Mouse (Mus musculus) hindbrain, embryonic 11.5 days (tissue): ENCODE results near the gene Anapc16. TPM values are rescaled to one million over a fixed set of nuclear protein-coding genes. Genes with fewer than 3 reads are reported as not detected.

Experiments
- ATAC-seq: fragments of 200-750 bp; cut with Nextera tagmentation; 2 replicates; pipeline ENCODE4 v1.8.0; 2017; ENCODE audit warnings: mild to moderate bottlenecking, moderate TSS enrichment, moderate library complexity; ENCODE audit not compliant: low FRiP score
- DNase-seq: peaks from one replicate; pipeline ENCODE4 v3.0.0-alpha.2; 2015; ENCODE audit warnings: low spot score
- H3K27ac ChIP-seq: fragments of 300-500 bp; sonication (generic); 2 replicates; pipeline ENCODE4 v1.5.1; 2014; ENCODE audit warnings: mild to moderate bottlenecking, low read depth, low read length
- H3K27me3 ChIP-seq: fragments of 300-500 bp; sonication (generic); 2 replicates; pipeline ENCODE4 v1.6.1; 2014; ENCODE audit warnings: mild to moderate bottlenecking, low read length, moderate library complexity, mixed read lengths; ENCODE audit not compliant: control insufficient read depth, insufficient read depth
- H3K36me3 ChIP-seq: fragments of 300-500 bp; sonication (generic); 2 replicates; pipeline ENCODE4 v1.6.1; 2014; ENCODE audit warnings: mild to moderate bottlenecking, low read length, moderate library complexity, mixed read lengths; ENCODE audit not compliant: control insufficient read depth, insufficient read depth
- H3K4me1 ChIP-seq: fragments of 300-500 bp; sonication (generic); replicated peaks from 2 replicates; pipeline ENCODE4 v1.6.1; 2014; ENCODE audit warnings: low read length, mixed read lengths; ENCODE audit not compliant: control insufficient read depth, insufficient read depth
- H3K4me2 ChIP-seq: fragments of 300-500 bp; sonication (generic); replicated peaks from 2 replicates; pipeline ENCODE4 v1.6.1; 2014; ENCODE audit warnings: mild to moderate bottlenecking, low read depth, low read length
- H3K4me3 ChIP-seq: fragments of 300-500 bp; sonication (generic); 2 replicates; pipeline ENCODE4 v1.5.1; 2014; ENCODE audit warnings: low read depth, low read length
- H3K9ac ChIP-seq: fragments of 300-500 bp; sonication (generic); 2 replicates; pipeline ENCODE4 v1.6.1; 2014; ENCODE audit warnings: low read depth, low read length
- H3K9me3 ChIP-seq: fragments of 300-500 bp; sonication (generic); 2 replicates; pipeline ENCODE4 v1.6.1; 2016; ENCODE audit warnings: low read length; ENCODE audit not compliant: control insufficient read depth
- WGBS: fragments of 180-500 bp; shearing (Covaris S2); extraction: QIAGEN DNeasy Blood & Tissue Kit; methylation state at CpG from one replicate; pipeline ENCODE4 v1.1.7; 2014; 5-methylcytosine and 5-hydroxymethylcytosine counted together
- polyA plus RNA-seq: library from polyadenylated mRNA; unstranded; fragments of >200 nt; fragmentation: Nextera tagmentation; extraction: Ambion mirVana; gene quantifications from 2 replicates; pipeline ENCODE4 v1.2.1, GENCODE M21; 2014

The Anapc16 gene
- polyA plus RNA-seq, 1 experiment from 2014 or later = 115 TPM

DNA sequence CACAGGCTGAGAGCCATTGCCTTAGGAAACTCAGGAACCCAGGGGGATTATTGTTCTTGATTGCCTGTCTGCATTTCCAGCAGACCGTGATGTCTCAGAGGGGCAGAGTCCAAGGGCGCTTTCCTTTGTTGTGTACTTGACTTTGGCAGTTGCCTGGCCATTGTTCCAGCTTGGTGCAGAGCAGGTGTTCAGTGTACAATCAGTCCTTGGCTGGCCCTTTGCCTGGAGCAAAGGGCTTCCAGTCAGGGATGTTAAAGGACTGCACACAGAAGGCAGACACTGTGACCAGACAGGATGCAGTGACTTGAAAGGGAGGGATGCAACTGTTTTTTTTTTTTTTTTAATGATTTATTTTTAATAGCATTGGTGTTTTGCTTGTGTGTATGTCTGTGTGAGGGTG, 30.4 kb downstream of the Anapc16 start:
- H3K9ac ChIP-seq = no peak overlapping the region
- H3K4me3 ChIP-seq = no peak overlapping the region
- no peak overlapping the region for H3K27ac ChIP-seq
- 62% methylated on average over 2 of the region's 2 CpGs for whole genome bisulfite sequencing
- no peaks in the 10 kb centered on the region for H3K27me3 ChIP-seq
- H3K4me2 ChIP-seq = no peak overlapping the region
- peaks cover 12% of the 10 kb centered on the region for H3K4me1 ChIP-seq
- no peaks in the 10 kb centered on the region for H3K36me3 ChIP-seq
- DNase-seq = no peak
- no peaks in the 10 kb centered on the region for H3K9me3 ChIP-seq
- ATAC-seq = no peak

DNA sequence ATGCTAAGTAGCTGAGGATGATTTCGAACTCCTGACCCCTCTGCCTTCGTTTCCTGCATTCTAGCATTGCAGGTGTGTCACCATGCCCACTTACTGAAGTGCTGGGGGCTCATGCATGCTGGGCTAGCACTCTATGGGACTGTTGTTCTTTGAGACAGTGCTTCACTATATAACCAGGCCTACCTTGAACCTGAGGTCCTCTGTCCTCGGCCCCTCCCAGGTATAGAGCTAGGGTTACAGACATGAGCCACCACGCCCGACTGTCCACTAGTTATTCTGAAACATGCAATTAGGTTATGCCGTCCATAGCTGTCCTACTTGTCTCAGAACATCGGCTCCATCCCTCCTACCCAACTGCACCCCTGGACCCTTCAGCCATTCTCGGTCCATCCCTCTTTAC, 31.1 kb downstream of the Anapc16 start:
- H3K4me2 ChIP-seq = no peak overlapping the region
- H3K27ac ChIP-seq = no peak overlapping the region
- no peak overlapping the region for H3K9ac ChIP-seq
- no peak for DNase-seq
- H3K9me3 ChIP-seq = no peaks in the 10 kb centered on the region
- H3K27me3 ChIP-seq = no peaks in the 10 kb centered on the region
- WGBS = 92% methylated on average over 8 of the region's 8 CpGs
- no peak for ATAC-seq
- no peak overlapping the region for H3K4me3 ChIP-seq
- H3K36me3 ChIP-seq = no peaks in the 10 kb centered on the region
- H3K4me1 ChIP-seq = peaks cover 12% of the 10 kb centered on the region

DNA sequence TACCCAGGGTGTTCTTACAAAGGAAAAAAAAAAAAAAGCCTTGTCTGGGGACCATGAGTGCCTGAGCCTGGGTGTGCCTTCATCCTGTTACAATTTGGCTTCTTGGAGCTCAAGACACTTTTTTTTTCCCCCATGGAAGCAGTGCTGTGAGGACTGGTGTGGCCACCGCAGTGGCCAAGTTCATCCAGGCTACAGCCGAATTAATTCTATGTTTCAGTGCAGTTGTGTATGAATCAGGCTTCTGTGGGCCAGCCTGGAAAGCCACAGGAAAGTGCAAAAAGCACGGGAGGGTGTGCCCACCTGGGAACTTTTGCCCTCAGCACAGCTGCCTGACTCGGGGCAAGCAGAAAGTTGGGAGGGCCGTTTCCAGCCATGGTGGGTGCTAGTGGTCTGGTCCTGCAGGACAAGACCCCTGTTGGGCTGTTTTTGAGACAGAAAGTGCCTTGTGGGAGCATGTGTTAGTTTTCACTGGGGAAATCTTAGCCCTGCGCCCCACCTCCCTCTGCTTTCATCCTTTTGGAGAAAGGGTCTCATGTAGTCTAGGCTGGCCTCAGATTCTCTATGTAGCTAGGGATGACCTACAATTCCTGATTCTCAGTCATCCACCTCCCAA, 32.4 kb downstream of the Anapc16 start:
- peak overlapping the region; percentile 94 for H3K9ac ChIP-seq
- ATAC-seq = no peak
- no peaks in the 10 kb centered on the region for H3K36me3 ChIP-seq
- peak overlapping the region; percentile 48 for H3K4me3 ChIP-seq
- H3K4me2 ChIP-seq = peak overlapping the region; percentile 71
- WGBS = 28% methylated on average over 6 of the region's 6 CpGs
- DNase-seq = no peak
- no peaks in the 10 kb centered on the region for H3K9me3 ChIP-seq
- H3K27ac ChIP-seq = peak overlapping the region; percentile 92
- H3K27me3 ChIP-seq = no peaks in the 10 kb centered on the region
- H3K4me1 ChIP-seq = peaks cover 12% of the 10 kb centered on the region

DNA sequence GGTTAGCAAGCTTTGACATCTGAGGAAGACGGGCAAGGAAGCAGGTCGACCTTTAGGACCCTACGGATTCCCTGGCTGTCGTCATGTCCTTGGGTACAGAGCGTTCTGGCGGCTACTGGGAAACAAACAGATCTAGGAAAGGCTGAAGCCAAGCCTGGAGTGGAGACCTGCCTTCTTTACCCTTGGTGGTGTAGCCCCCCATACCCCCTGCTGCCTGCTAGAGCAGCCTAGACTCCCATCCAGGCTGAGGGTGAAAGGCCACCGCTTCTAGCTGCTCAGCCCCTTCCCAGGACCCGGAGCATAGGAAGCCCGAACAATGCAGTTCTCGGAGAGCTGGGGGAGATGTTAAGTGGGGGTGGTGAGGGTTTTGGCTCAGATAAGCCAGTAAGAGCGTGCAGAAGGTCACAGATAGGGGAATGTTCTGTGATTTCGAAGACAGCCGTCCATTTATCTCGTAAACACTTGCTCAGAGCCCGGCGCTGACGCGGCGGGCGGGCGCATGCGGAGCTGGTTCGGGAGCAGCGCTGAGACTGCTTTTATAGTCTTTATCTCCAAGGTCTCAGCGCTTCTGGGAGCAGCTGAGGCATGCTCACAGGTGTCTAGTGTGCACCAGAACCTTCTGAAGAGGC, 33.0 kb downstream of the Anapc16 start:
- DNase-seq = peak; percentile 84
- peak overlapping the region; percentile 94 for H3K9ac ChIP-seq
- peak overlapping the region; percentile 92 for H3K27ac ChIP-seq
- no peaks in the 10 kb centered on the region for H3K36me3 ChIP-seq
- H3K4me1 ChIP-seq = peaks cover 16% of the 10 kb centered on the region
- WGBS = under 1% methylated on average over 25 of the region's 25 CpGs
- peak overlapping the region; percentile 71 for H3K4me2 ChIP-seq
- H3K27me3 ChIP-seq = no peaks in the 10 kb centered on the region
- no peaks in the 10 kb centered on the region for H3K9me3 ChIP-seq
- H3K4me3 ChIP-seq = peak overlapping the region; percentile 48
- ATAC-seq = peak; percentile 52

DNA sequence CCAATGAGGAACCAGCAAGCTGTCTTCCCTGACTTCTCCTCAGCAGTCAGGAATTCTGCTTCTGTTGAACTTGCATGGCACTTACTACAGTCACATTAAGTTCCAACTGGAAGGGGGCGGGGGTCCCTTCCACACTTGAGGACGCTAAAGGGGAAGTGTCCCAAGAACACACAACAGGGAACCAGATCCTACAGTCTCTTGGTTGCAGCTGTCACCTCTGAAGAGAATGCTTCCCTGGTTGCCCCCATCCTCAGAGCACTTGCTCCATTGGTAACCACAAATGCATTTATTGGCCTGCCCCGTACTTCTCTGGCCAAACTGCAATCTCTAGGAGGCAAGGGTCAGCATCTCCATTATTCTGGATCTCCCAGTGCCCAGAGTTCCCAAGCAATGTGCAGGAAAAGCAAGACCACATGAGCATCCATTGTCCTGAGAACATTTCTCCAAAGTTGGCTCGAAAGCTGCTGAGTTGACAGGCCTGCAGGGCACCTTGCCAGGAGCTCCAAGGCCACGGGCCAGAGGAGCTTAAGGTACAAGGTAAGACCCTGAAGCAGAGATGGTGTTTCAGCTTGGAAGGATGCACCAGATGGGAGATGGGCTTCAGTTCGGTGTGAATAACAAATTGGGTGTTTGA, 35.5 kb downstream of the Anapc16 start:
- Histone ChIP-seq H3K4me1 (peaks cover 13% of the 10 kb centered on the region), H3K36me3 (no peaks in the 10 kb centered on the region), H3K27me3 (no peaks in the 10 kb centered on the region), H3K4me2 (no peak overlapping the region), H3K27ac (no peak overlapping the region), H3K9me3 (no peaks in the 10 kb centered on the region), H3K9ac (no peak overlapping the region), H3K4me3 (no peak overlapping the region)
- 90% methylated on average over 6 of the region's 6 CpGs for WGBS
- DNase-seq = no peak
- no peak for ATAC-seq

DNA sequence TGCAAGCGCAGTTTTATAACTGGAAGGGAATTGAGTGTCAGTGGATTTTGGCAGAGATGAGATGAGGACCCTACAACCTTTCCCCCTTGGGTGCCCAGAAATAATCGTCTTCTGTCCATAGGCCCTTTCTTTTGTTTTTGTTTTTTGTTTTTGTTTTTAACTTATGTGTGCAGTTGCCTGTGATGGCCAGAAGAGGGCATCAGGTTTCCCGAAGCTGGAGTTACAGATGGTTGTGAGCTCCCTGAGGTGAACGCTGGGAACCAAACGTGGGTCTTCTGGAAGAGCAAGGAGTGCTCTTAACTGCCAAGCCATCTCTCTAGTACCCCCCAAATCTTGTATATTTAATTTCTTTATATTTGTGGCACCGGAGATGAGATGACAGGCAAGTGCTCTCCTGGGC, 36.2 kb downstream of the Anapc16 start:
- H3K9ac ChIP-seq = no peak overlapping the region
- 93% methylated on average over 6 of the region's 6 CpGs for WGBS
- no peaks in the 10 kb centered on the region for H3K9me3 ChIP-seq
- H3K4me1 ChIP-seq = peaks cover 13% of the 10 kb centered on the region
- no peak overlapping the region for H3K4me2 ChIP-seq
- no peak for ATAC-seq
- H3K36me3 ChIP-seq = no peaks in the 10 kb centered on the region
- no peak for DNase-seq
- no peak overlapping the region for H3K27ac ChIP-seq
- H3K4me3 ChIP-seq = no peak overlapping the region
- H3K27me3 ChIP-seq = no peaks in the 10 kb centered on the region

DNA sequence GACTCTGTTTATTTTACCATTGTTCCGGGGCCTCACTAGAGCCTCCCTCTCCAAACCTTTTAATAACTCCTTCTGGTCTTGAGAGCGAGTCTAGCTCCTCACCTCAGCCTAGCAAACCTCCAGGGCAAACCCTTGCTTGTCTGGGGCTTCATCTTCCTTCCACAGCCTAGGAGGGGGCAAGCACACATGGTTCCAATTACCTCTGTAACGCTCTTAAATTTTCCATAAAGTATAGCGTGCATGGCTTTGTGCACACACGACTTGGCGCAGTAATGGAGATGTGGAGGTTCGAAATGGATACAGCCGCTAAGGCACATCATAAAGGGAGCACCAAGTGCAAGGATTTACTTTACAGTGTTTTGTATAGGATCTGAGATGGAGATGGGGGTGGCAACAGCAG, 37.1 kb downstream of the Anapc16 start:
- H3K4me1 ChIP-seq = peaks cover 13% of the 10 kb centered on the region
- no peak overlapping the region for H3K4me3 ChIP-seq
- H3K4me2 ChIP-seq = no peak overlapping the region
- ATAC-seq (no peak), DNase-seq (no peak)
- H3K27me3 ChIP-seq = no peaks in the 10 kb centered on the region
- no peaks in the 10 kb centered on the region for H3K9me3 ChIP-seq
- 67% methylated on average over 8 of the region's 8 CpGs for WGBS
- no peak overlapping the region for H3K9ac ChIP-seq
- no peaks in the 10 kb centered on the region for H3K36me3 ChIP-seq
- H3K27ac ChIP-seq = peak overlapping the region; percentile 65; the same call in 1 of the 2 replicates

DNA sequence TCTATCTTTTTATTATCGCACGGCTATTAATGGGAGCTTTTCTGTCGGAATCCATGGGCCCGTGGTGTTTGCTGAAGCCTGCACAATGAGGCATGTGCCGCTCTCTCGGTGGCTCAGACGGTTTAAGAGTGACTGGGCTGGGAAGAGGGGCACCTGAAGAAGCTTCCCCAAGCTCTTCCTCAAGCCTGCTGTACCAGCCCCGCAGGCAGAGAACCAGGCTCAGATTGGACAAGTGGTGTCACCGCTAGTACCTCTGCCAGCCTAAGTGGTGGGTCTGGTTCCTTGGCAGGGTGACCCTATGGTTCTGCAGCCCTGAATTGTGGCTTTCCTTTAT, 37.6 kb downstream of the Anapc16 start:
- ATAC-seq (no peak), DNase-seq (no peak)
- Histone ChIP-seq H3K4me2 (peak overlapping the region; percentile 38), H3K4me1 (peaks cover 8% of the 10 kb centered on the region), H3K9ac (no peak overlapping the region), H3K27me3 (no peaks in the 10 kb centered on the region), H3K27ac (peak overlapping the region; percentile 65), H3K4me3 (no peak overlapping the region), H3K36me3 (no peaks in the 10 kb centered on the region), H3K9me3 (no peaks in the 10 kb centered on the region)
- WGBS = 49% methylated on average over 9 of the region's 9 CpGs
